Mouse (Mus musculus): ENCODE data around the gene Crocc2. TPM values are rescaled to one million over a fixed set of nuclear protein-coding genes. Genes with fewer than 3 reads are reported as not detected.
"Not testable (repeated sequence)": the region's sequence is repeated elsewhere in the genome, so short reads cannot be mapped to it uniquely, and the experiment has no call there.

Crocc2 gene
- polyA plus RNA-seq, 1 experiment = not detected

DNA sequence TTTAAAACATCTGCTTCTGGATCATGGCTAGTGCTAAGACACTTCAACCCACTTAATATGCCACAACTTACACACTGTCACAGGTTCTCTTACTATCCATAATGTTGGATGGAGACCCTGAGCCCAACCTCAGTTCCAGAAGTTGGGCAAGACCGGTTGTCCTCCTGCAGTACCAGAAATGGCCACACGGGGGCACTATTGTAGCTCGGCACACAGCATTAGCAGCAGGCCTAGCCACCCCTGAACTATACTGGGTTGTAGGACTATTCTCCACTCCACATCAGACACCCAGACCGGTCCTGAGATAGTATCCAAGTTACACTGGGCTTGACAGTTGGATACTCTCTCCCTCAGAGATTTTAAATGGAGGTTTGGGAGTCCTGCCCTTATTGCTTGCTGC is 5.9 kb downstream of the Crocc2 start:
- Histone ChIP-seq H3K4me3 (ENCODE audit: insufficient read depth, low read depth, low read length) (no peak overlapping the region), H3K4me1 (ENCODE audit: control insufficient read depth, insufficient read depth, low read length) (peaks cover 15% of the 10 kb centered on the region), H3K27ac (ENCODE audit: insufficient read depth, low read depth, low read length) (no peak overlapping the region)
- TF ChIP-seq CTCF (IDR thresholded peaks at IDR 0.05; ENCODE audit: insufficient read depth, low read depth, low read length) (peak; percentile 82), POLR2A (IDR thresholded peaks at IDR 0.05; ENCODE audit: insufficient read depth, low read depth, low read length) (no peak)
- 2% methylated on average over 4 of the region's 4 CpGs for WGBS

DNA sequence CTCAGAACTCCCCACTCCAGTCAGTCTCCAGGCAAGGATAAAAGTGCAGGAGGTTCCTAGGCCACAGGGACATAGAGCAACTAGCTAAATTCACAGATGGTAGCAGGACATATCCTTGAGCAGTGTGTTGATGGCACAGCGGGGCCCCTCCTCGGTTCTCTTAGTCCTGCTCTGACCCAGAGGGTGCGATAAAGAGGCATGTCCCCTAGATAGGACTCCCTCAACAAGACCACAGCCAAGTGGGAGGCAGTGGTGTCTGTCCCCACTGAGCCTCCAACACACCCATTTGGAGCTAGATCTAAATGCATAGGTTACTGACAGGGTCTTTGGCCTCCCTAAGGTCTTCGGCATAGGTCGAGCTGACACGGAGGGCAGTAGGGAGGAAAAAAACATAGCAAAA is 7.3 kb downstream of the Crocc2 start:
- TF ChIP-seq POLR2A (IDR thresholded peaks at IDR 0.05; ENCODE audit: insufficient read depth, low read depth, low read length) (no peak), CTCF (IDR thresholded peaks at IDR 0.05; ENCODE audit: insufficient read depth, low read depth, low read length) (no peak)
- H3K27ac ChIP-seq (ENCODE audit: insufficient read depth, low read depth, low read length) = no peak overlapping the region
- 51% methylated on average over 6 of the region's 6 CpGs for WGBS

DNA sequence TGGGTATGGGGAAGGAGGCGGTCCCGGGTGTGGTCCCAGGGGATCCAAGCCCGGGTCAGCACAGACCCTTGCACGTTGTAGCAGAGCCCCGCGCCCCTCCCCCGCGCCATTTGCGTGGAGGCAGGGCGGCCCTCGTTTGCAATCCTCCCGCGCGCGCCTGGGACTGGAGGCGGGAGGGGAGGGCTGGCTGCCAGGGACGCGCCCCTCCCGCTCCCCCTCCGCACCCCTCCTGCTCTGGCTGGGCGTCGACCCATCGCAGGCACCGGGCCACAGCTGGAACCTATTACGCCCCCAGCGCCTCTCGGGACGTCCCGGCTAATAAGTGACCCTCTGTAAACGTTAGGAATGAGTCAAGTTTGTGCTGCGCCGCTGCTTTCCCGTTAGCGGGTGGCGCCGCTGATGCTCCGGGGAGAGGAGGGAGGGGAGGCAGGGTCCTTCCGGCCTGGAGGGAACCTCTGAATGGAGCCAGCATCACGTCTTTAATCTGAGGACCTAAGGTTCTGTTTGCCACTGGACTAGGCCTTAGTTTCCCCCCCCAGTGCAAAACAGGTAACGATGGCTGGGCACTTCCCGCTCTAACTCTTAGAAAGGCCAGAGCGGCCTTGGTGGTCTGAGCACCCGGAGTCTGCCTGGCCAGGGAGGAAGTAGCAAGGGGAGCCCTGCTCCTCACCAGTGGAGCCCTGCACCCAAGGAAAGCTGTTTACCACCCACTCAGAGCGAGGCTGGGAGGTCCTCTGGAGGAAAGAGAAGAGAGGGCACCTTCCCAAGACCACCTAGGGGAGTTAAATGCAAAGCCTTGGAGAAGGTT is 8.2 kb downstream of the Crocc2 start:
- peak overlapping the region; percentile 39 for H3K4me3 ChIP-seq (ENCODE audit: insufficient read depth, low read depth, low read length)

More for the DNA sequence above, 7.3 kb downstream of the Crocc2 start:
- H3K4me3 ChIP-seq (ENCODE audit: insufficient read depth, low read depth, low read length) = no peak overlapping the region
- H3K4me1 ChIP-seq (ENCODE audit: control insufficient read depth, insufficient read depth, low read length) = peaks cover 15% of the 10 kb centered on the region

DNA sequence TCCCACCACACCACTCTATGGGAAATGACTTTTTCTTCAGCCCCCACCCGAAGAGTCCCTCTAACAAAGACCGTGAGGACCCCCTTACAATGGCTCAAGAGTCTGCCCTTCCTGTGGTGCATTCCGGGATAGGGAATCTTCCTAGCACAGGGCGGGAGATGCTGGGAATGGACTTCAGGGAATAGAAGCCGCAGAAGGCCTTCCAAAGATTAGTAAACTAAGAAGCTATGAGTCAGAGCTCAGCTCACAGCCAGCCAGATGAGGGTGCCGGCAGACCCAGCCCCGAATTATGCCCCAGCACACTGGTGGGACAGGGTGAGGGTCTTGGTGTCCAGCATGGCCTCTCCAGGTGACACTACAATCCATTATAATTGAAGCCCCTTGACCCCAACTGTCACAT is 13.8 kb downstream of the Crocc2 start:
- 89% methylated on average over 7 of the region's 7 CpGs for WGBS
- no peak overlapping the region for H3K4me3 ChIP-seq (ENCODE audit: insufficient read depth, low read depth, low read length)
- no peak for TF ChIP-seq CTCF (IDR thresholded peaks at IDR 0.05; ENCODE audit: insufficient read depth, low read depth, low read length)
- no peak for TF ChIP-seq POLR2A (IDR thresholded peaks at IDR 0.05; ENCODE audit: insufficient read depth, low read depth, low read length)
- H3K4me1 ChIP-seq (ENCODE audit: control insufficient read depth, insufficient read depth, low read length) = peaks cover 3% of the 10 kb centered on the region; the same call in 1 of the 2 replicates
- no peak overlapping the region for H3K27ac ChIP-seq (ENCODE audit: insufficient read depth, low read depth, low read length)

More for the DNA sequence above, 8.2 kb downstream of the Crocc2 start:
- H3K4me1 ChIP-seq (ENCODE audit: control insufficient read depth, insufficient read depth, low read length) = peaks cover 15% of the 10 kb centered on the region
- 8% methylated on average over 42 of the region's 44 CpGs for WGBS
- no peak overlapping the region for H3K27ac ChIP-seq (ENCODE audit: insufficient read depth, low read depth, low read length)
- TF ChIP-seq CTCF (IDR thresholded peaks at IDR 0.05; ENCODE audit: insufficient read depth, low read depth, low read length) = no peak
- no peak for TF ChIP-seq POLR2A (IDR thresholded peaks at IDR 0.05; ENCODE audit: insufficient read depth, low read depth, low read length)

DNA sequence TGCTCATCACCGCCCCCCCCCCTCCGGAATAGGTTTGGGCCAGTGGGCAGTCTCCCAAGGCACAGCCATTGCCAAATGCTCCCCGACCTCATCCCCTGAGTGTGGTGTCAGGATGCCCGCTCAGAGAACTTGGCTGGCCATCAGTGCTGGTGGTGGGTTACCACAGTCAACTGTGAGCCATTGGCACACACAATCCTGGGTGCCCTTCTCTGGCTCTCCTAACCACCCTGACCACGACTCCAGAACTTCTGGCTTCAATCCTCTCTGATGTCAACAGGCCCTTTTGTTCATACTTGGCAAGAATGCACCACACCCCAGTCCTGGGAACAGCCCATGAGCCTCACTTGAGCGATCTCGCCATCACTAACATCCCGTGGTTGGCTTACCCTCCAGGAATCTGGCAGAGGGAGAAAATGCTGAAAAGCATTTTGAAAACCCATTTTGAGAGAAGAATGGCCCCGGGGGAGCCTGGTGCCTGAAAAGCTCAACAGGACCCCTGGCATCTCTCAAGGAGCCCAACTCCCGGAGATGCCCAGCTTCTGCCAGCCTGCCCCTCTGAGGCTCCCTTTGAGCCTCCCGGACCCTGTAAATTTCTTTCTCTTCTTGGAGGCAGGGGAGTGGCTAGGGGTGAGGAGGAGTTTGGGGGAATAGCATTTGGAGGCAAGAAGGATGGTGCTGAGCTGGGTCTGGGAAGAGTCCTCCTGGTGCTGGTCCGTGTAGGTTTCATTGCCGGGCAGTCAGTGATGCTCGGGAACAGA is 15.7 kb downstream of the Crocc2 start:
- TF ChIP-seq POLR2A (IDR thresholded peaks at IDR 0.05; ENCODE audit: insufficient read depth, low read depth, low read length) (no peak), CTCF (IDR thresholded peaks at IDR 0.05; ENCODE audit: insufficient read depth, low read depth, low read length) (no peak)

DNA sequence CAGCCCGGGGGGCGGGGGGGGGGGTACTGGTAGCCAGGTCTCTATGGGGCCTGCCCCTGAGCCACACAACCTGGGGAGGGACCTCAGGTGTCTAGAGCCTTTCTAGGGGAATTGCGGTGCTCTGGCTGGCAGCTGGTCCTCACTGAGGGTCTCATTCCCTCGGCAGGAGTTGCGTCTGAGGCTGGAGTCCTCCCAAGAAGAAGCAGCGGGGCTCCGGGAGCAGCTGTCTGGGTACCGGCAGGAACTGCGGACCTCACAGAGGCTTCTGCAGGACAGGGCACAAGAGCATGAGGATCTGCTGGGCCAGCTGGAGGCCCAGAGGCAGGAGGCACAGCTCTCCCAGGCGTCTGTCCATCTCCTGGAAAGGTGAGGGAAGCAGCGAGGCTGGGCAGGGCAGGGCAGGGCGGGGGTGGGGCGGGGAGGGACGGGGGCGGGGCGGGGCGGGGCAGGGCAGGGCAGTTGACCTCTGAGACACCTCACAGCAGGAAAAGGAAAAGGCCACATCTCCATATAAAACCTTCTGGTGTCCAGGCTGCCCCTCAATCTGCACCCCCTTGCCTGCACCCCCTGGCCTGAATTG is 22.3 kb downstream of the Crocc2 start:
- 32% methylated on average over 11 of the region's 17 CpGs for WGBS
- H3K27ac ChIP-seq (ENCODE audit: insufficient read depth, low read depth, low read length) = no peak overlapping the region
- no peak overlapping the region for H3K4me3 ChIP-seq (ENCODE audit: insufficient read depth, low read depth, low read length)
- no peak for TF ChIP-seq CTCF (IDR thresholded peaks at IDR 0.05; ENCODE audit: insufficient read depth, low read depth, low read length)
- TF ChIP-seq POLR2A (IDR thresholded peaks at IDR 0.05; ENCODE audit: insufficient read depth, low read depth, low read length) = no peak
- H3K4me1 ChIP-seq (ENCODE audit: control insufficient read depth, insufficient read depth, low read length) = no peaks in the 10 kb centered on the region

More for the DNA sequence above, 15.7 kb downstream of the Crocc2 start:
- Histone ChIP-seq H3K4me1 (ENCODE audit: control insufficient read depth, insufficient read depth, low read length) (no peaks in the 10 kb centered on the region), H3K4me3 (ENCODE audit: insufficient read depth, low read depth, low read length) (no peak overlapping the region), H3K27ac (ENCODE audit: insufficient read depth, low read depth, low read length) (no peak overlapping the region)
- 38% methylated on average over 14 of the region's 14 CpGs for WGBS

DNA sequence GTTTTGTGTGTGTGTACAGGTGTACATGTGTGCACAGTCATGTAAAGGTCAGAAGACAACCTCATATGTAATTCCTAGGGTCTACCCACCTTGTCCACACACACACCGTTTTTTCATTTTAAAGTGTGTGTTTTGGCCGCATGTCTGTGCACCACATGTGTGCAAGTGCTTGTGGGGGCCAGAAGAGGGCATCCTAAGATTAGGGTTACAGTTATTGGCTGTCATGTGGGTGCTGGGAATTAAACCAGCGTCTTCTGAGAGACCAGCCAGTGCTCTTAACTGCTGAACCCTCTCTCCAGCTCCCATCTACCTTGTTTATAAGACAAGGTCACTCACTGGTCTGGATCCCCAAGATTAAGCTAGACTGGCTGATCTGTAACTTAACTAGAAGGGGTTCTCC is 26.4 kb downstream of the Crocc2 start:
- Histone ChIP-seq H3K27ac (ENCODE audit: insufficient read depth, low read depth, low read length) (no peak overlapping the region), H3K4me3 (ENCODE audit: insufficient read depth, low read depth, low read length) (no peak overlapping the region), H3K4me1 (ENCODE audit: control insufficient read depth, insufficient read depth, low read length) (no peaks in the 10 kb centered on the region)
- TF ChIP-seq POLR2A (IDR thresholded peaks at IDR 0.05; ENCODE audit: insufficient read depth, low read depth, low read length) (no peak), CTCF (IDR thresholded peaks at IDR 0.05; ENCODE audit: insufficient read depth, low read depth, low read length) (no peak)
- 89% methylated on average over 3 of the region's 3 CpGs for WGBS

DNA sequence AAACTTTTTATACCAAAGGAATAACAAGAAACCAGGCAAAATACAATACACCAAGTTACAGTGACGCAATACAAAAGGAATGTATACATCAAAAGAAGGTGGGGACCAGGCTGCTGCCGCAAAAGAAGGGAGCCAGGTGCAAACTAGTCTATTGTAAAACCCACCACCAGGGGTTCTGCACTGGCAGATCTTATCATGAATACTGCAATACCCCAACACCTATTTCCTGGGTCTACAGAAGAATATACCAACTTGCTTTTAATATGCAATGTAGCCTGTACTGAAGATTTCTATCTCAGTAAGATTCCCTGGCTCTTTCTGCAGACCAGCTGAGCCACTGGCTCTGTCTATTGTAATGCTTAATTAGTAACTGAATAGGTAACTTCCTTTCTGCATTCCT is 28.9 kb downstream of the Crocc2 start:
- H3K4me1 ChIP-seq (ENCODE audit: control insufficient read depth, insufficient read depth, low read length); H3K27ac ChIP-seq (ENCODE audit: insufficient read depth, low read depth, low read length); H3K4me3 ChIP-seq (ENCODE audit: insufficient read depth, low read depth, low read length): not testable (repeated sequence)
- 83% methylated on average over 2 of the region's 2 CpGs for WGBS

DNA sequence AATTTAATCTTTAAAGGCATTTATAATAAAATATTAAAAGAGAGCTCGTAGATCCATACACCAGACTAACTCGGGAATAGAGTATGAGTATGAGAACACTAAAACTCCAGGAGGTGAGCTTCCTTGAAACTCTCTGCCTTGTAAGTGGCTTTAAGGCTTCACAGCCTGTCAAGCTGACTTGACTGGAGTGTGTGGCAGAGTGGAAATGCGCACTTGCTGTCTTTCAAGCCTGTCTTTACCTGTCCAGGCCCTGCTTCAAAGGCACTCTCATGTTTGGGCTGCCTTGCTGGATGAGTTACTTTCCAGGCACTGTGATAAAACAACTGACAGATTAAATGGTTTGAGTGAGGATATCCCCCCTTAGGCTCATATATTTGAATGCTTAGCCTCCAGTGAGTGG is 29.4 kb downstream of the Crocc2 start:
- WGBS = 88% methylated on average over 3 of the region's 3 CpGs
- no peak for TF ChIP-seq POLR2A (IDR thresholded peaks at IDR 0.05; ENCODE audit: insufficient read depth, low read depth, low read length)
- no peak for TF ChIP-seq CTCF (IDR thresholded peaks at IDR 0.05; ENCODE audit: insufficient read depth, low read depth, low read length)
- Histone ChIP-seq H3K4me3 (ENCODE audit: insufficient read depth, low read depth, low read length) (no peak overlapping the region), H3K27ac (ENCODE audit: insufficient read depth, low read depth, low read length) (no peak overlapping the region), H3K4me1 (ENCODE audit: control insufficient read depth, insufficient read depth, low read length) (no peaks in the 10 kb centered on the region)
